Mouse (Mus musculus) liver, embryonic 11.5 days (tissue): ENCODE measurements around the gene Myoz2. TPM values are rescaled to one million over a fixed set of nuclear protein-coding genes. Genes with fewer than 3 reads are reported as not detected.

ENCODE experiments used
- ATAC-seq: fragments of 200-750 bp; cut with Nextera tagmentation; replicated peaks from 2 replicates; pipeline ENCODE4 v1.8.0; 2017; ENCODE audit warnings: moderate number of reproducible peaks, mild to moderate bottlenecking, moderate TSS enrichment, moderate library complexity; ENCODE audit not compliant: low FRiP score
- DNase-seq: peaks from one replicate; pipeline ENCODE4 v3.0.0-alpha.2; 2017; ENCODE audit warnings: low spot score
- H3K27ac ChIP-seq: fragments of 300-500 bp; sonication (generic); 2 replicates; pipeline ENCODE4 v1.5.1; 2014; ENCODE audit warnings: mild to moderate bottlenecking, low read depth, low read length, control low read depth
- H3K27me3 ChIP-seq: fragments of 300-500 bp; sonication (generic); replicated peaks from 2 replicates; pipeline ENCODE4 v1.6.1; 2014; ENCODE audit warnings: low read length, mixed read lengths; ENCODE audit not compliant: control insufficient read depth, insufficient read depth
- H3K36me3 ChIP-seq: fragments of 300-500 bp; sonication (generic); 2 replicates; pipeline ENCODE4 v1.6.1; 2014; ENCODE audit warnings: mild to moderate bottlenecking, low read length, moderate library complexity, mixed read lengths; ENCODE audit not compliant: control insufficient read depth, insufficient read depth
- H3K4me1 ChIP-seq: fragments of 300-500 bp; sonication (generic); replicated peaks from 2 replicates; pipeline ENCODE4 v1.6.1; 2014; ENCODE audit warnings: low read length, mixed read lengths; ENCODE audit not compliant: control insufficient read depth, insufficient read depth
- H3K4me2 ChIP-seq: fragments of 300-500 bp; sonication (generic); 2 replicates; pipeline ENCODE4 v1.6.1; 2014; ENCODE audit warnings: mild to moderate bottlenecking, control low read depth, moderate library complexity
- H3K4me3 ChIP-seq: fragments of 300-500 bp; sonication (generic); 2 replicates; pipeline ENCODE4 v1.5.1; 2014; ENCODE audit warnings: low read depth, low read length, control low read depth
- H3K9ac ChIP-seq: fragments of 300-500 bp; sonication (generic); 2 replicates; pipeline ENCODE4 v1.6.1; 2014; ENCODE audit warnings: low read depth, low read length, control low read depth
- H3K9me3 ChIP-seq: fragments of 300-500 bp; sonication (generic); 2 replicates; pipeline ENCODE4 v1.6.1; 2016; ENCODE audit warnings: low read length, inconsistent platforms, mixed read lengths; ENCODE audit not compliant: control insufficient read depth
- WGBS: fragments of 180-500 bp; shearing (Covaris S2); extraction: QIAGEN DNeasy Blood & Tissue Kit; methylation state at CpG from one replicate; pipeline ENCODE4 v1.1.7; 2014; 5-methylcytosine and 5-hydroxymethylcytosine counted together
- polyA plus RNA-seq: library from polyadenylated mRNA; unstranded; fragments of >200 nt; fragmentation: Nextera tagmentation; extraction: Ambion mirVana; gene quantifications from 2 replicates; pipeline ENCODE4 v1.2.1, GENCODE M21; 2014

Gene Myoz2
- polyA plus RNA-seq, 1 experiment from 2014 or later: 0.70 TPM

DNA sequence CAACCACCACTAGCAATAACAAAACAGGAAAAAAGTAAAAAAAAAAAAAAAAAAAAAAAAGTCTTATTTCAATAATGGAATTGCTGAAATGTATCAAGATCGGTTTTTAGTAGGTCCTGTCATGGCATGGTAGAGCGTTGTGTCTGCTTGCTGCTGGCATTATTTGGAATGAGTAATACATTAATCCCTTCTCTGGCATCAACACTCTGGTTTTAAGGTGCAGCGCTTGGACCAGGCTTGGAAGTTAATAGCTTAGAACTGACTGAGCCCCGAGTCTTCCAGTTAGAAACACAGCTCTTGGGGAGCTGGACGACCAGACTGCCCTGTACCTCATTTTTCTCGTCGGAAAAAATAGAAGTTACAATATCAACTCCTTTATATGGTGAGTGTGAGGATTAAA, 32.0 kb upstream of the Myoz2 start:
- no peak for DNase-seq
- H3K4me2 ChIP-seq: no peak overlapping the region
- no peaks in the 10 kb centered on the region for H3K36me3 ChIP-seq
- no peak for ATAC-seq
- no peak overlapping the region for H3K4me3 ChIP-seq
- H3K9me3 ChIP-seq: no peaks in the 10 kb centered on the region
- H3K9ac ChIP-seq: no peak overlapping the region
- no peak overlapping the region for H3K27ac ChIP-seq
- no peaks in the 10 kb centered on the region; the same call in 1 of the 2 replicates for H3K4me1 ChIP-seq
- 88% methylated on average over 7 of the region's 7 CpGs for WGBS
- no peaks in the 10 kb centered on the region for H3K27me3 ChIP-seq

DNA sequence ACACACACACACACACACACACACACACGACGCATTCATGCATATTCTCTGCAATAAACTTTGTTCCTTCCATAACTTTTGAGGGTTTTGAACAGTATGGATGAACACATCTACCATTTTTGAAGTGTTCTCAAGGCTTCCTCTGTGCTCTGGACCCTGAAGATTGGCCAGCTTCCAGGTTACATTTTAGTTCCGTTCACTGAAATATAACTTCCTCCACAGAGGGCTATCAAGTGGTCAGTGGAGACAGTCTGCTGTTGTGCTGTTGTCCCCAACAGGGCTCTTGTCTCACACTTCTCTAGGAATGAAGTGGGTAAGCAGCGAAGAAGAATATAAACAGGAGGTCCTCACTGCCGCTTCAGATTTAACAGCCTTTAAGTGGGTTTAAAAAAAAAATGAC, 30.7 kb upstream of the Myoz2 start:
- no peak overlapping the region for H3K4me3 ChIP-seq
- no peaks in the 10 kb centered on the region; the same call in 1 of the 2 replicates for H3K4me1 ChIP-seq
- no peak overlapping the region for H3K9ac ChIP-seq
- no peak overlapping the region for H3K4me2 ChIP-seq
- H3K27me3 ChIP-seq: no peaks in the 10 kb centered on the region
- 72% methylated on average over 5 of the region's 5 CpGs for WGBS
- DNase-seq (no peak), ATAC-seq (no peak)
- H3K36me3 ChIP-seq: no peaks in the 10 kb centered on the region
- no peaks in the 10 kb centered on the region for H3K9me3 ChIP-seq
- no peak overlapping the region for H3K27ac ChIP-seq

GRCm38 (mm10) chr3:123064186-123064585, 29.4 kb upstream of the Myoz2 start:
- Histone ChIP-seq H3K4me2 (no peak overlapping the region), H3K4me1 (no peaks in the 10 kb centered on the region; the same call in 1 of the 2 replicates), H3K36me3 (no peaks in the 10 kb centered on the region), H3K27me3 (no peaks in the 10 kb centered on the region), H3K4me3 (no peak overlapping the region), H3K27ac (no peak overlapping the region), H3K9me3 (no peaks in the 10 kb centered on the region), H3K9ac (no peak overlapping the region)
- WGBS: 44% methylated on average over 5 of the region's 5 CpGs
- ATAC-seq: no peak
- no peak for DNase-seq

GRCm38 (mm10) chr3:123061931-123062330, 27.1 kb upstream of the Myoz2 start:
- WGBS: 83% methylated on average over 2 of the region's 2 CpGs
- DNase-seq: no peak
- Histone ChIP-seq H3K27ac (no peak overlapping the region), H3K9me3 (no peaks in the 10 kb centered on the region), H3K36me3 (no peaks in the 10 kb centered on the region), H3K9ac (no peak overlapping the region), H3K4me1 (no peaks in the 10 kb centered on the region; the same call in 1 of the 2 replicates), H3K4me2 (no peak overlapping the region), H3K27me3 (no peaks in the 10 kb centered on the region), H3K4me3 (no peak overlapping the region)
- no peak for ATAC-seq

- DNase-seq: no peak
- H3K4me1 ChIP-seq: no peaks in the 10 kb centered on the region
- H3K9ac ChIP-seq: no peak overlapping the region
- no peak overlapping the region for H3K4me3 ChIP-seq
- no peak for ATAC-seq
- H3K27me3 ChIP-seq: no peaks in the 10 kb centered on the region
- H3K4me2 ChIP-seq: no peak overlapping the region
- H3K36me3 ChIP-seq: no peaks in the 10 kb centered on the region
- 85% methylated on average over 1 of the region's 1 CpGs for WGBS
- H3K27ac ChIP-seq: no peak overlapping the region
- no peaks in the 10 kb centered on the region for H3K9me3 ChIP-seq
Observed at GRCm38 (mm10) chr3:123058832-123059231, 24.0 kb upstream of the Myoz2 start.

DNA sequence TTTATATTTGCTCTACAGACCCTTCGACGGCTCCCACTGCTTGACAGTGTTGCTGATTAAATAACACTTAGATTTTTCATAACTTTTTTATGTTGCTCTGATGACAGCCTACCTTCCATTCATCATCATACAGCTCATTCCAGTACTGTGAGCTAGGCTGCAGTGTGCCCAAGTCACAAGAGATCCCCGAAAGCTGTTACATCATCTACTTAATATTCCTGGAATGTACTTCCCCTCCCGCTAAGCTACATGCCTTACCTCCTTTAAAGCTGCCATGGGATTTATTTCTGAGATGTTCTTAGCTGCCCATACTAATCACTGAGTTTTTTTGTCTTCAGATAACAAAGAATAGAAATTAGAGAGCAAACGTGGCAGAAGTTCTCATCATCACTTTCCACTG, 19.4 kb upstream of the Myoz2 start:
- H3K4me2 ChIP-seq: no peak overlapping the region
- H3K4me1 ChIP-seq: no peaks in the 10 kb centered on the region
- 71% methylated on average over 5 of the region's 5 CpGs for WGBS
- H3K9ac ChIP-seq: no peak overlapping the region
- DNase-seq: no peak
- no peak overlapping the region for H3K27ac ChIP-seq
- ATAC-seq: no peak
- no peak overlapping the region for H3K4me3 ChIP-seq
- H3K27me3 ChIP-seq: no peaks in the 10 kb centered on the region
- no peaks in the 10 kb centered on the region for H3K36me3 ChIP-seq
- no peaks in the 10 kb centered on the region for H3K9me3 ChIP-seq

DNA sequence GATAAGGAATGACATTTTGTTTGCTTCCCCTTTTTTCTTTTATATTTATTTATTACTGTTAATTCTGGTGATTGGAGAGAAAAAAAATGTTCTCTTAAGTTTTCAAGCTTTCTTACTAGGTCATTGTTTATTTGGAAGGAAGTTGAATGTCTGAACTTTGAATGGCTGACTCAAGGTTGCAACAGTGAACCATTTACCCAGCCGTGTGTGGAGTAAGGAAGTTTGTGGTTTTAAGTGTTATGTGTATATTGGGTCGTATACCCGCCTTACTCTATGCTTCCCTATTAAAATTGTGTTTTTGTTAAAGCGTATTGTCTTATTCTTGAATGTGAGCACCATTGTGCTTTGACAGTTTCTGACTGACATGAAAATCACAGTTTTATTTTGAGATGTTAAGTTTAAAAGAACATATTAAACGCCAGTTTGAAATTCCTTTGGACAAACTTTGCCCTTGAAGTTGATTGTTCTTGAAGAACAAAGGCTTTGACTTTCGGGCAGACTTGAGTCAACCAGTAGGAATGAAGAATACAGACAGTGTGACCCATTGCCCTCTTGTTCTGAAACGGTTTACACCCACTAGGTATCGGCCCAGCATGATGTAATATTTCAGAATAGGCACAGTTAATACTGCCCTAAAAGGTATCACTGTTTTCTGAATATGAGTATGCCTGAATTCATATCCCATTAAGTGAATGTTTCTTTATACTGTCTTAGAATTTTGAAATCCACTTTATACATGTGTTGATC, 18.6 kb upstream of the Myoz2 start:
- ATAC-seq (no peak), DNase-seq (no peak)
- Histone ChIP-seq H3K9me3 (no peaks in the 10 kb centered on the region), H3K4me3 (no peak overlapping the region), H3K27me3 (no peaks in the 10 kb centered on the region), H3K36me3 (no peaks in the 10 kb centered on the region), H3K4me2 (no peak overlapping the region), H3K9ac (no peak overlapping the region), H3K27ac (no peak overlapping the region), H3K4me1 (no peaks in the 10 kb centered on the region)
- 61% methylated on average over 8 of the region's 8 CpGs for WGBS

DNA sequence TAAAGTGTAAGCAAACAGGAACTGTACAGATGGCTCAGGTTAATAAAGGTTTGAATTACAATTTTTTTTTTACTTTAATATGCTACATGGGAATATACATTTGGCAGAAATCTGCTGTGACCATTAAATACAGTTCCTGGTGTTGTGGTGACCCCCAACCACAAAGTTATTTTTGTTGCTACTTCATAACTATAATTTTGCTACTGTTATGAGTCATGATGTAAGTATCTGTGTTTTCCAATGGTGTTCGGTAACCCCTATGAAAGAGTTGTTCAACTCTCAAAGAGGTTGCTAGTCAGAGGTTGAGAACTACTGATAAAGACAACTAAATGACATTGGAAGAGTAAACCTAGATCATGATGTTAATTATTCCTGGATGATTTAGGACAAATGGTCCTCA, 7.5 kb upstream of the Myoz2 start:
- DNase-seq (no peak), ATAC-seq (no peak)
- Histone ChIP-seq H3K4me2 (no peak overlapping the region), H3K4me3 (no peak overlapping the region), H3K36me3 (no peaks in the 10 kb centered on the region), H3K9ac (no peak overlapping the region), H3K4me1 (no peaks in the 10 kb centered on the region), H3K27me3 (no peaks in the 10 kb centered on the region), H3K27ac (no peak overlapping the region), H3K9me3 (no peaks in the 10 kb centered on the region)
- WGBS: 88% methylated on average over 1 of the region's 1 CpGs

DNA sequence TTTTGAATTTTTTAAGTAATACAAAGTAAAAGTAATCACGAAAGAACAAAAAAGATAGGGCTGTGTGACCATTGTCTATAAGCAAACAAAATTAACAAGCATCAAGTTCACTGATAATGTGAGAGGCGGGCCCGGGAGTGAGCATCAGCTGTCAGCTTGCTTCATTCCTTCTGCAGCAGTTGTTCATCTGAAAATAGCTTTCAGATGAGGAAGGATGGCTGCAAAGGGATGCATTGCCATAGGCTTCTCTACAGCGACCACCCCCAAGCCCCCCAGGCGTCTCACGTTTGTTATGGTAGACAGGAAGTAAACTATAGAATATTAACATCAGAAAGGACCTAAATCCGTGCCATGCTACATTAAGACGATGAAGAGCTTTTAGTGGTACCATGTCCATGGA, 1.0 kb downstream of the Myoz2 start:
- DNase-seq: no peak
- H3K4me2 ChIP-seq: no peak overlapping the region
- WGBS: 80% methylated on average over 8 of the region's 8 CpGs

More for the DNA sequence above, 1.0 kb downstream of the Myoz2 start:
- Histone ChIP-seq H3K4me3 (no peak overlapping the region), H3K27ac (no peak overlapping the region), H3K36me3 (no peaks in the 10 kb centered on the region), H3K27me3 (no peaks in the 10 kb centered on the region), H3K9me3 (no peaks in the 10 kb centered on the region), H3K9ac (no peak overlapping the region), H3K4me1 (no peaks in the 10 kb centered on the region)
- ATAC-seq: no peak
